Mouse (Mus musculus) CD8-positive naive resting alpha-beta T cell, adult 2 months (primary cell): ENCODE results near the gene Stk19.
A peak's percentile ranks its signal among the peaks of the same experiment; 100 is the strongest.
"Not testable (repeated sequence)": the region's sequence is repeated elsewhere in the genome, so short reads cannot be mapped to it uniquely, and the experiment has no call there.

Experiments
- DNase-seq, 2 experiments: peaks; one replicate each; pipeline ENCODE4 v3.0.0; 2022; ENCODE audit warnings: low read depth in 2 of 2, low spot score in 2 of 2

Gene Stk19

GRCm38 (mm10) chr17:34844884-34845283 is 8.1 kb upstream of the Stk19 start:
- DNase-seq: no peak

DNA sequence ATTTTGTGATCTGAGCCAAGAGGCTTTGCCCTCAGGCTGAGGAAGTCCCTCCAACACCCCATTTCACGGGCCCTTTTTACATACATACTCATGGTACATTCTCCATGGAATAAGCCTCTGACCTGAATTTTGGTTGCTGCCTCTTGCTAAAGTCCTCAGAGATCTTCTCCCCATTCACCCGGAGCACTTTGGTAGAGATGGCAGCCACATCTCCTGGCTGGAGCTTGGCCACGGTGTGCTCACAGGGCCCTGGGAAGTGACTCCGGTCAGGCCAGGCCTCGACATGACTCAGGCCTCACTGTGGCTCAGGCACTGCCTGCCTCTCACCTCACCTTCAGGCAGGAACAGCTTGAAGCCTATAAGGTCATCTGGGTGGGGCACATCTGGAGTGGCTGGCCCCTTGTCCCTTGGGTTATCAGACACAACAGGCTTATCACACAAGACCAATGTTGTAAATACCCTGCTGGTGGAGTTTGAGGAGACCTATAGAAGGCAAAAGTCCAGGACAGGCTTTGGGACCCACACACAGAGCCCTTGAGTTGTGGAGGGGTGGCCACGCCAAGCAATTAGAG is 4.1 kb upstream of the Stk19 start:
- no peak for DNase-seq

- DNase-seq: no peak
Observed at GRCm38 (mm10) chr17:34838785-34839184, 2.0 kb upstream of the Stk19 start.

GRCm38 (mm10) chr17:34837464-34838324 is 949 bp upstream of the Stk19 start:
- no peak for DNase-seq

DNA sequence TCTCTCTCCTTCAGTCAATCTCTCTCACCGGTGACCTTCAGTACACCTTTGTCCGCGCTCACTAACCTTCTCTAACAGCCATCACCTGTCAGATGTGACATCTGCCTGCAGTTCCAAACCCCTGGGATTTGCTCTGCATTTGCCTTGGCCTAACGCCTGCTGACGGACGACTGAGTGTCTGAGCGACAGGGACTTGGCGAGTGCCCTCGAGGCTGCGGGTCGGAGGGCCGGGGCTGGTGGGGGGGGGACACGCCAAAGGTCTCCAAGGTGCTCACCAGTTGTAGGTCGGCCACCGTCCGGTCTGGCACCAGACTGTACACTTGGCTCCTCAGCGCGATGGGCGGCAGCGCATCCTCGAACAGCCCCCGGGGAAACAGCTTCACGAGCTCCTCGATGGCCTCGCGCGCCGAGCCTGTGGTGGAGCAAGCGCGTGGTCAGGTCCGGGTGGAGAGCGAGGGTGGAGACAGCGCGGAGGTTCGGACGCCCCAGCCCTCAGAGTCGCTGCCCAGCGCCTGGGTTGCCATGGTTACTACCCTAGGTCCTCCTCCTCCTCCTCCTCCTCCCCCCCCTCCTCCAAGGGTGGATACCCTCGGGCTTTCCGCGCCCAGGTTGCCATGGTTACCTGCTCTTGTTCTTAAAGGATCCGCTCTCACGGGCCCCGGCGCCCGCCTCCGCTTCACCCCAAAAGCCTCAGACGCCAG is 440 bp downstream of the Stk19 start:
- no peak for DNase-seq

- DNase-seq: not testable (repeated sequence)
Observed at GRCm38 (mm10) chr17:34830776-34831175, 6.0 kb downstream of the Stk19 start.

- DNase-seq: no peak
Observed at GRCm38 (mm10) chr17:34814818-34815370, 21.9 kb downstream of the Stk19 start.

DNA sequence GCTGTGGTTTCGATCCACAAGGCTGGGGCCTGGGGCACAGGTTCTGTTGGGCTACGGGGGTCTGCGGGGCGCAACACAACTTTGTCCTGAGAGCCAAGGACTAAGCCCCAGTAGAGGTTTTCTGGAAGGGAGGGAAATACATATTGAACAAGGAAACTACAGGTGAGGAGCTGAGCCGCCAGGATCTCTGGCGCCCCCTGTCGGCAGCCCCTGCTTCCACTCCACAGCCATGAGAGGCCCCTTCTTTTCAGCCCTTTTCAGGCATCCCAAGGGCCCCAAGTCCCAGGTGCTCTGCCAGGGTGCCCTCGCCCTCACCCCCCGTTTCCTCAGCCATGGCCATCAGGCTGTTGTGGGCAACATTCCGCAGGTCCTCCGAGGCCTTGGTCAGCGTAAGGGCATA is 23.0 kb downstream of the Stk19 start:
- DNase-seq: peak; percentile 23 to 32

DNA sequence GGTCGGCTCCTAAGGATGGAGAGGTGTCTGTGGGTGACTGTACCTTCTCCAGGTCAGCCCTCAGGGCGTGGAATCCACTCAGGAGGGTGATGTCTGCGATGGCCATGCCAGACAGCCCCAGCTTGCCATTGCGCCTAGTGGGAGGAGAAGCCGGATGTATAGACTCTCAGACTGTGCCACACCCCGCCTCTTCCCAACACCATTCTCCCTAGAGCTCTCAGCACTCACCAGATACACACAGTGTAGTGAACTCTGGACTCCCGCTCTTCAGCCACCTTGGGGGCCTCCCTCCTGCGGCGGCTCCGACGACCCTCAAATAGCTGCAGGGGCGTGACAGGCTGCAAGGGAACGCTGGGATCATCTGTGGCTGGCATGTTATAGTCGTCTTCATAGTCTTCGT is 25.5 kb downstream of the Stk19 start:
- no peak for DNase-seq

- not testable (repeated sequence) for DNase-seq
Observed at GRCm38 (mm10) chr17:34810811-34811210, 25.9 kb downstream of the Stk19 start.

DNA sequence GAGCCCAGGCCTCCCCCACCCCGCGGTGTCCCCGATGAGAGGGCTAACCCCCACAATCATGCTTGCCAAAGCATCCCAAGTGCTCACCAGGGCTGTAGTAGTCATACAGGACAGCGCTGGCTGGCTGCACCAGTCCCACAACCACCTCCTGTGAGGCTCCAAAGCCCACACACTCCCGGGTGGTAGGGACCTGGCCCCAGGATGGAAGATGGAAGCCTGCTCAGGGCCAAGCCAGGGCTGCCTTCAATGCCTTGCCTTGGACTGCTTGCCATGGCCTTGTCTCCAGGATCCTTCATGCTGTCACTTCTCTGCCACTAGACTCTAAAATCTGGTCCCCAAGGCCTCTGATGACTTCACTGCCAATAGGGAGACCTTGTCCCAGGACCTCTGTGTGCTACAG is 26.3 kb downstream of the Stk19 start:
- DNase-seq: not testable (repeated sequence)

DNA sequence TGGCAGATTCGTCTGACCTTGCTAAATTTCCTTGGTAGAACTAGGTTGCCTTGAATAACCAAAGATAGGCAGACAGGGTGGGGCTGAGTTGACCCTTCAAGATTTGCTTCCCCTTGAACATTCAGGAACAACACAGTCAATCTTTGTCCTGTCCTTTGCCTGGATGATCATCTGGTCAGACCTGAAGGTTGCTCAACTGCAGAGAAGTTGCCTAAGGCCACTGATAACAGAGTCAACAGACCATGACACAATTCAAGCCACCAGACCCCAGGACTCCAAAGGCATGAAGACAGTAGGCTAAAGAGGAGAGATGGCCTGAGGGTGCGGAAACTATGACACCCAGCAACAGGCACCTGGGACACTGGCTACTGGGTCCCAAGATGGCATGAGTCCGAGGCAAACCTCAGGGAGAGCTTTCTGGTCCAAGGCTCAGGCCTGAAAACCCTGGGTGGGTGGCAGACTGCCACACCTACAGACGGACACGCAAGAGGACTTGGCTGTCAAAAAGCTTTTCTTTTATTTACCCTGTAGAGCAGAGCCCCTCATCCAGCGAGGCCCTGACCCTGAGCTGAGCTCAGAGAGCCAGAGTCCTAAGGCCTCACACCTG is 28.0 kb downstream of the Stk19 start:
- DNase-seq: no peak

- DNase-seq: no peak
Observed at GRCm38 (mm10) chr17:34807176-34807575, 29.6 kb downstream of the Stk19 start.

- no peak for DNase-seq
Observed at GRCm38 (mm10) chr17:34804871-34805562, 31.7 kb downstream of the Stk19 start.

- not testable (repeated sequence) for DNase-seq
Observed at GRCm38 (mm10) chr17:34804301-34804700, 32.4 kb downstream of the Stk19 start, which contains the start of gene Cyp21a1. TSS of gene Cyp21a1 (minus strand) at chr17:34804561.

DNA sequence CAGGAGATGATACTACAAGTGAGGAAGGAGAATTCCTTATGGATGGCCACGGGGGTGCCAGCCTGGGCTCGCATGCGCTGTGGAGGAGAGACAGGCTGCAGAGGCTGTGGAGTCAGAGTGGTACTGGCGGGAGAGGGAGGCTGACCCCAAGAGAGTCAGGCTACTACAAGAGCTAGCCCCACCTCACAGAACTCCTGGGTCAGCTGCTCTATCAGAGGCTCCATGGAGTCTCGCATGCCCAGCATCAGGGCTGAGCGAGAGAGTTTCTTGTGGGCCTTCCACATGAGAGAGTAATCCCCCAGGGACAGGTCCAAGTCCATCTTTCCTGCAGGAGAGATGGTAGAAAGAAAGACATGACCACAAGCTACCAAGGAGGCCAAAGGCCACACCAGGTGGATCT is 33.4 kb downstream of the Stk19 start:
- DNase-seq: not testable (repeated sequence)

DNA sequence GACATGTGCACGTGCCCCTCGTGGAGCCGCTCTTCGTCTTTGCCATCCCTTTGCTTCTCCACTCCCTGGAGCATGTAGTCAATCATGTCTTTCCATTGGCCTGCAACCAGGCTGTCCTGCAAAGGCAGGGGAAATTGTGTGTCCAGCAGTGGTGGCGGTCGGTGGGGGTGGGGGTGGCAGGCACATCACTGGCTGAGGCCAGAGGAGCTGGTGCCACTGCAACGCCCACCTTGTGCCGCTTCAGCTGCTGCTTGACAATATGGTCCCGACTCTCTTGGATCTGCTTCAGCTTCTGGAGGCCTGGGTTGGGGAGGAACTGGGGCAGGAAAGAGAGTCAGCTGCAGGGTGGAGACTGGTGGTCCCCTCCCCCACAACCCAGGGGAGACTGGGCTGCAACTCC is 34.0 kb downstream of the Stk19 start:
- DNase-seq: not testable (repeated sequence)

DNA sequence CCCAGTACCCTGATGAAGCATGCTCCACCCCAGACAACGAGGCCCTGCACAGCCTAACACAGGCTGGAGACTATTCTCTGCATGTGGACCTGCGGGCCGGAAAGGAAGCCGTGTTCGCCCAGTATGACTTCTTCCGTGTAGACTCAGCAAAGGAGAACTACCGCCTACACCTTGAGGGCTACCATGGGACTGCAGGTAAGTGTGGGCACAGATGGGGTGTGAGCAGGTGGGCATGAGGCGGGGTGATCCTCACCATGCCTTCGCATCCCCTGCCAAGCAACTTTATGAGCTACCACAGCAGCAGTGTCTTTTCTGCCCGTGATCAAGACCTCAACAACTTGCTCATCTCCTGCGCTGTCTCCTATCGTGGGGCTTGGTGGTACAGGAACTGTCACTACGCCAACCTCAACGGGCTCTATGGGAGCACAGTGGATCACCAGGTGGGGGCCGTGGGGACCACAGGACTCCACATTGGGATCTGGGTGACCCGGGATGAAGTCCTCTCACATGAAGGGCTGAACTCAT is 35.9 kb downstream of the Stk19 start:
- DNase-seq: not testable (repeated sequence)

DNA sequence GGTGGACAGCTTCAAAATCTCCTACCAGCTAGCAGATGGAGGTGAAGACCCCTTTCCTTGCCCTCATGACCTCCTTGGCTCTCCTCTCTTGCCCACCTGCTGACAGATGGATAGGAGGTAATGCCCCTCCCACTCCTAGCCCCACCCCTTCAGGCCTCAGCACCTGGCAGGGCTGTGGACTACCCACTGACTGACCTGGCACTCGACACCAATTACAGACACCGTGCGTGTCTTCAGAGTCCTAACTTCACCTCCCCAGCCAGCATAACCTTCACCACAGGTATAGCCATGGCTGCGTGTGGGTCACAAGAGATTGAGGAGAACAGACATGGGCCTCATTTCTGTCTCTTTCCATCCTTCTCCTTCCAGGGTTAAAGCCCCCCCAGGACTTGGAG is 37.2 kb downstream of the Stk19 start:
- DNase-seq: no peak

- no peak for DNase-seq
Observed at GRCm38 (mm10) chr17:34798866-34799530, 37.7 kb downstream of the Stk19 start.
